Mouse (Mus musculus): ENCODE results near the gene Cldn14.

DNA sequence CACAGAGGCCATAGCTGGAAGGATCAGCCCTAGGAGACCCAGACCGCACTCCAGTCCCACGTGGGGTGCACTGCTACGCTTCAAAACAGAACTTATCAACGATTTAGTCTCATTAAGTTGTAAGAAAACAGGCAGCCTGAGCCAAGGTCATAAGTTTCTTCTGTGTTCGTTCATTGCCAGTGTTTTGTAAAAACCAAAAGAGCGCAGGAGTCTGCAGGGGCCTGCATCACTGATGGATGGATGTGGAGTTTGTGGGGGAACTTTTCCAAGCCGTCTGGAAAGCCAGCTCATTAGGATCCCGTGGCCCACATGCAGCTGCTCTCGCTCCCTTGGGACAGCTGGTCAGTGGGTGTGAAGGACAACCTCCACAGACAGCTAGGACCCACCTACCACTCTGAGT lies 25.1 kb downstream of the Cldn14 start:
- TF ChIP-seq CTCF (IDR thresholded peaks at IDR 0.05; ENCODE audit: extremely low read depth, insufficient read depth, low read length): no peak
- TF ChIP-seq POLR2A (IDR thresholded peaks at IDR 0.05; ENCODE audit: extremely low read depth, insufficient read depth, low read length): no peak

All from cortical plate, adult 2 months (tissue).